Mouse (Mus musculus): ENCODE data around the gene Hsd17b11.
"Not testable (repeated sequence)": the region's sequence is repeated elsewhere in the genome, so short reads cannot be mapped to it uniquely, and the experiment has no call there.

Gene Hsd17b11

DNA sequence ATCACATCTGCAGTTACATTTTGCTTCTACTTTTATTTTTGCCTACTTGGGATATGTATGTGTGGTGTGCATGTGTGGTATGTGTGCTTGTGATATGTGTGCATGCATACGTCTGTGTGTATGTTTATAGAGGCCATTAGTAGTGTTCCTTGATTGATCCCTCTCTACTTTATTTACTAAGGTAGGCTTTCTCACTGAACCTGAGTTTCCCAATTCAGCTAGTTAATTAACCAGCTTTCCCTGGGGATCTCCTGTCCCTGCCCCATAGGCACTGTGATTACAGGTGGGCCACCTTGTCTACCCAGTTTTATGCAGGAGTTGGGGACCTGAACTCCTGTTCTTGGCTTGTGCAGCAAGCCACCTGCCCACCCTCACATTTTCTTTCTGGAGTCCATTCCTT, 15.0 kb upstream of the Hsd17b11 start:
- ATAC-seq (ENCODE audit: insufficient number of reproducible peaks, low FRiP score, low TSS enrichment): no peak

GRCm38 (mm10) chr5:104035824-104036223, 14.1 kb upstream of the Hsd17b11 start:
- ATAC-seq (ENCODE audit: insufficient number of reproducible peaks, low FRiP score, low TSS enrichment): no peak

GRCm38 (mm10) chr5:104035066-104035465, 13.3 kb upstream of the Hsd17b11 start:
- ATAC-seq (ENCODE audit: insufficient number of reproducible peaks, low FRiP score, low TSS enrichment): no peak

DNA sequence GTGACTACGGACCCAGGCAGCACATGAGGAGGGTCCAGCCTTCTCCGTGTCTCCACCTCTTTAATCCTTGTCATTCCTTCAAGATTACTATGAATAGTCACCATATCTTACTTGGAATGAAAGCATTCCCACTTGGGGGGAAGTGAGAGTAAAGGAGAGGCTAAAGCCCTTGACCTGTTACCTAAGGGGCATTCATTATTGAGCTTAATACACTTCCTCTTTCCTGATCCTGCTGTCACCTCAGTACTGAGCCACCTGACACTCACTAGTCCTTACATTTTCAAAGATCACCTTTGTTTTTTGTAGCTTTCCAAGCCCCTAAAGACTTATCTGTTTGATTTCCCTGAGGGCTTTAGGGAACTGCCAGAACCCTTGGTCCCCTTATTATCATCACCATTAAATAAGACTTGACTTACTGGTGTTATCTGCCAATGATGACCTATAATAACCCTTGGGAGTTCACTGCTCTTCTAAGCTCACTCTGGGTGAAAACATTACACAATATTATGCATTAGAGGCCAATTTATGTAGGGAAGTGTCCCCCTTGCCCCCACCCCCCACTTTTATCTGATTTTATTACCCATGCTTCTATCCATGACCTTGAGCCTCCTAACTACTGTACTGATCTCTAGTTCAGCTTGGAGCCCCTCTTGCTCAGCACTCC, 10.8 kb upstream of the Hsd17b11 start:
- ATAC-seq (ENCODE audit: insufficient number of reproducible peaks, low FRiP score, low TSS enrichment): no peak

DNA sequence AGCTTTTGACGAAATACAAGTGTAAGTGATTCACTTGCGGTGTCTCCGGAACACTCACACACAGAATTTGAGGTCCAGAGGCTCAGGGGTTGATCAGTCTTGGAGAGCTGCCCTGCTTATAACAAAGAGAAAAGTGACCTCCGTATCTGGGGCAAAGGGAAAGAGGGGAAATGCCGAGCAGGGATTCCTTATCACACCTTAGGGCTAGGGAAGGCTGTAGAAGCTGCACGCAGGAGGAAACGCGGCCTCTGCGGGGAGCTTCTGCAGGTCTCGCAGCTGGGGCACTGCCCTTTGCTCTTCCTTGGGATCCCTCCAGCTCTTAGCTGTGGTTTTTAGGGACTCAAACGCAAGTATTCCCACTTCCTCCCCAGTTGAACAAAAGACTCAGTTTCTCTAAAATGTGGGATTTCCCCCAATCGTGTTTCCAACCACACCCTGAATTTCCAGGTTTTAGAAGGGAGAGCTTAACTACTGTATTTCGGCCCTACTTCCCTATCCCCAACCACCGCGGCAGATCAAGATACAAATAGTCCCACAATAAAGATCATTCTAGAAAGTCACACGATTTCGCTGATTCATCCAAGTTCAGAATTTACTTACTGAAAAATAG, 3.6 kb upstream of the Hsd17b11 start:
- ATAC-seq (ENCODE audit: insufficient number of reproducible peaks, low FRiP score, low TSS enrichment): no peak

DNA sequence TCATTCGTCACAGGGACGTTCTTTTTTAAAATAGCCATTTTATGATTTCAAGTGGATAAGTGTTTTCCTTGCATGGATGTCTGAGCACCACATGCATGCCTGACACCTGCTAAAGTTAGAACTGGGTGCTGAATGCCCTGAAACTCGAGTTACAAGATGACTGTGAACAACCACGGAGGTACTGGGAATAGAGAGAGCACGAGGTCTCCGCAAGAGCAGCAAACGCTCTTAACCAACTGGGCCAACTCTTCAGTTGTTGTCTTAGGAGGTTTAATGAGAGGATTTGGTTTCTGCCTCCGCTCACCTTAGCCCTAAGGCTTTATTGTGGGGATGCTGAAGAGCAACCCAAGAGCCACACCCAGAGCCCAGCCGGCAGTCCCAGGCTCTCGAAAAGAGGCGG, 3.0 kb upstream of the Hsd17b11 start:
- no peak for ATAC-seq (ENCODE audit: insufficient number of reproducible peaks, low FRiP score, low TSS enrichment)

DNA sequence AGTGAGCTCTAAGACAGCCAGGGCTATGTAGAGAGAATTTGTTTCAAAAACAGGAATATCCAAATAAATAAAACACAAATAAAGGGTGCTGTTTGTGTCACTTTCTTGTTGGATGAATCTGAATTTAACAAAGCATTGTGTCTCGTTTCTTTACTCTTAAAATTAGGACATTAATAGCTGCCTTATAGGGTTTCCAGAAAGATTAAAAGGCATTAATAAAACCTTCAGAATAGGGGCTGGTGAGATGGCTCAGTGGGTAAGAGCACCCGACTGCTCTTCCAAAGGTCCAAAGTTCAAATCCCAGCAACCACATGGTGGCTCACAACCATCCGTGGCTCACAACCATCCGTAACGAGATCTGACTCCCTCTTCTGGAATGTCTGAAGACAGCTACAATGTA, 2.5 kb upstream of the Hsd17b11 start:
- not testable (repeated sequence) for ATAC-seq (ENCODE audit: insufficient number of reproducible peaks, low FRiP score, low TSS enrichment)

DNA sequence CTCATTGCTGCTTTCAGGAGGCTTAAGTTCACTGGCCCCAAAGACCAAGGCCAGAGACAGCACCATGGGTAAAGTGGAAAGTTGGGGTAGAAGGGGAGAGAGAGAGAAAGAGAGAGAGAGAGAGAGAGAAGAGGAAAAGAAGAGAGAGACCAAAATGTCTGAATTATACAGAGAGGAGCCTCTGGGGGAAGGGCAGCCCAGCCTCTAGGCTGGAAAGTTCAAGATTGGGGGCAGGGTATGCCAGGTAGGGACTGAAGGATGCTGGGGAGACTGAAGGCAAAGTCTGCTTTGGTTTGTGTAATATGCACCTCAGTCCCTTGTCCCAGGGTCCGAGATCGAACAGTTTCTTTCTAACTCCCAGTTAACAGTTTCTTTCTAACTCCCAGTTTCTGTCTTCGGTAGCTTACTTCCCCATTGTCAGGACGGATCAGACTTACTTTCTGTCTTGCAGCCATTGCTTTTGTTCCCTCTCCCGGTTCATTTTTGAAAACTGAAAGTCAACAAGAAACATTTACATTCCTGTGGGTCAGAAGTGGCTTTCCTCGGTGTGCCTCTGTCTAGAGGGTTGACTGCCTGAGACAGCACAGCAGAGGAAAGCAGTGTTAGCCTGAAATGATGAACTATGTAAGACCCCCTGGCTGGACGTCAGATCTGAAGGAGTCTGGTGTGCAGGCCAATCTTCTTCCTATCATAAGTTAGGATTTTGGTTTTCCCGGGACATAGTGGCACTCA, 1.7 kb upstream of the Hsd17b11 start:
- ATAC-seq (ENCODE audit: insufficient number of reproducible peaks, low FRiP score, low TSS enrichment): no peak

GRCm38 (mm10) chr5:104022558-104022957, 839 bp upstream of the Hsd17b11 start:
- no peak for ATAC-seq (ENCODE audit: insufficient number of reproducible peaks, low FRiP score, low TSS enrichment)

DNA sequence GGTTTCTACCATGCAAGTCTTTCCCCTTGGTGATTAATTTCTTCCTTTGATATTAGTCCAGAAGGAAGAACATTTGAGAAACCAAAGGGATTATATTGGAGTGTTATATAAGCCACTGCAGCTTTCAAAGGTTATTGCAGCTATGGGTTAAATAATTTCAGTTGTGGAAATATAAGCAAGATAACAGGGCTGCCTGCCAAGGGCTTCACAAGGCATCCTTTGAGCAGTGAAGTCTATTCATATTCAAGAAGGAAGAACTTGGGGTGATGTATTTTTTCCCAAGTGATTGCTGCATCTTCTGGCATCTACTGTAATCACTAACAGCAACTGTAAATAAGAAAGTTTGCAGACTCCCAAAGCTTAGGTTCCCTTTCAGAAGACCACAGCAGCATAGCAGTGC, 10.3 kb downstream of the Hsd17b11 start:
- ATAC-seq (ENCODE audit: insufficient number of reproducible peaks, low FRiP score, low TSS enrichment): no peak

- no peak for ATAC-seq (ENCODE audit: insufficient number of reproducible peaks, low FRiP score, low TSS enrichment)
These were observed 11.5 kb downstream of the Hsd17b11 start for GRCm38 (mm10) chr5:104010261-104010660.

GRCm38 (mm10) chr5:104009421-104009820, 12.3 kb downstream of the Hsd17b11 start:
- no peak for ATAC-seq (ENCODE audit: insufficient number of reproducible peaks, low FRiP score, low TSS enrichment)

DNA sequence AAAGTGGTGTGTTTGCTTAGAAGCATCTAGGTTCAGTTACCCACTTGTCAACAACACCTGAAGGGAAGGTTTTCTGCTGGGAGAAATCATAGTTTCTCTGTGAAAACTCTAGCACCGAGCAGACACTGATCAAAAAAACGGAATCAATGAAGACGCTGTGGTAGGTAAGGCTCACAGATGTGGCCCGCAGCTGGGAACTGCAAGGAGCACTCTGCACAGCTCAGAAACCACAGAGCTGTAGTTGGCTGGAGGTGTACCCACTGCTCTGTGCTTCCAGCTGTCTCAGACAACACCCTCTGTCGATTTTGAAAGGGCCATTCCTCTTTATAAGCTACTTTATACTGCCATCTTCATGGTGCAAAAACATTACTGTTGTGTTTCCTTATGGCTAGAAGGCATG, 13.9 kb downstream of the Hsd17b11 start:
- no peak for ATAC-seq (ENCODE audit: insufficient number of reproducible peaks, low FRiP score, low TSS enrichment)

DNA sequence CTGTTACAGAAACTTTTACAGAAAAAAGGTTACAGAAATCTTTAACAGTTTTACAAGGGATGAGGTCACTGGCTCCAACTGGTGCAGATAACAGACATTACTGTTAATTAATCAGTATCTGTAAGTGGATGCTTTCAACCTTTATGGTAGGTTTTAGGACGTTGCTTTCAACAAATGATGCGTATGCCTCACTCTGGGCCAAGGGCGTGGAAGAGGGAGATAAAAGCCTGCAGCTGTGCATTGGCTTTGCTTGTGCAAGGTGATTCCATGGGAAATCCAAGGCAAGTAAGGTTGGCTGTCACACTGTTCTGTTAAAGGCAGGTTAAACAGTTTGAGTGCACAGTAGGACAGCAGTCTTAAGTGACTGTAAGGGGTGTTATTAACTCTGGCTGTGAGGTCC, 14.9 kb downstream of the Hsd17b11 start:
- ATAC-seq (ENCODE audit: insufficient number of reproducible peaks, low FRiP score, low TSS enrichment): no peak

GRCm38 (mm10) chr5:104003955-104004354, 17.8 kb downstream of the Hsd17b11 start:
- no peak for ATAC-seq (ENCODE audit: insufficient number of reproducible peaks, low FRiP score, low TSS enrichment)

GRCm38 (mm10) chr5:104003256-104003931, 18.3 kb downstream of the Hsd17b11 start:
- no peak for ATAC-seq (ENCODE audit: insufficient number of reproducible peaks, low FRiP score, low TSS enrichment)

DNA sequence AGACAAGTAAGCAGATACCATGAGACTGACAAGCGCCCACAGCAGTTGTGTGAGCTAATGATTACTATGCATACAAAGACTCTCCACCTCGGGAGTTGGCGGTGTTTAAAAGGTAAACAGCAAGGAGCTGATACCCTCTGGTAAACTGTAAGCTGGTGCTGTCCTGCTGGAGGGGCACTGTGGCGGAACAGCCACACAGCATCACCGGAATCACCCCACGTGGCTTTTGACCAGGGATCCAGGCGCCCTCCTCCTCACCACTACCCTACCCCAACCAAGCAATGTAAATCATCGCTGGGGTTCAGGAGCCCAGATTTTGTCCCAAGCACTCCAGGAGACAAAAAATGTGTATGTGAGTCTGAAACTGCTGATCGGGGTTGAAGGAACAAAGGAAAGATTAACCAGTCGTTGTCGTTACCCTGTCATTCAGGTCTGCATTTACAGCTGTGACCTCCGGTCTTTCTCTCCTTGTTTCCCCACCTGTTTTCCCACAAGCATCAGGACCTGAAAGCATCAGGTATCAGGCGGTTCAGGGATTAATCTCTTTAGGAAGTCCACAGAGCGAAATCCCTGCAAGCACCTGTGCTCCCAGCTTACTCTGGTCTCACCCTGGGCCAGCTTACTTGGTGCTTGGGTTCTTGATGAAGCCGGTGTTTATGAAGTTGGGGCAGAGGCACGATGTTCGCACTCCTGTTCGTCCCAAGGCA, 19.0 kb downstream of the Hsd17b11 start:
- ATAC-seq (ENCODE audit: insufficient number of reproducible peaks, low FRiP score, low TSS enrichment): no peak

- no peak for ATAC-seq (ENCODE audit: insufficient number of reproducible peaks, low FRiP score, low TSS enrichment)
These were observed 22.0 kb downstream of the Hsd17b11 start for GRCm38 (mm10) chr5:103999738-104000137.

DNA sequence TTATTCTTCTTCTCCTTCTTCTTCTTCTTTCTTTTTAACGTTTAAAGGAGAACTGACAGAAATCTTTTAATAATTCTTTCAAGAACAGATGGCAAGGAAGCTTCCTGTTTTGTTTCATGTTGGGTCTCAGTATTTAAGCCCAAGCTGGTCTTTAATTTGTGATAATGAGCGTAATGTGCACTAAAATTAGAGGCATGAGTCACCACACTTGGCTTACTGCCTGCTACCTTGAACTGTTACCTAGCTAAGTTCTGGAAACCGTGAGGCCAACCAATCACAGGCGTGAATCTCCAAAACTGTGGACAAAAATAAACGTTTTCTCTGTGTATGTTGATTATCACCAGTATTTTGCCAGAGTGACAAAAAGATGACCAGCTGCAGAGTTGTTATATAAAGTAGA, 23.0 kb downstream of the Hsd17b11 start:
- no peak for ATAC-seq (ENCODE audit: insufficient number of reproducible peaks, low FRiP score, low TSS enrichment)

- ATAC-seq (ENCODE audit: insufficient number of reproducible peaks, low FRiP score, low TSS enrichment): 0 out of 2 replicates have a peak, but pooled peaks have one; percentile 3
These were observed 26.5 kb downstream of the Hsd17b11 start for GRCm38 (mm10) chr5:103995181-103995580.

All from cerebellum, adult (tissue).